Comparison of ENCODE assay signal across 8 mouse cellular contexts in the genomic region with DNA sequence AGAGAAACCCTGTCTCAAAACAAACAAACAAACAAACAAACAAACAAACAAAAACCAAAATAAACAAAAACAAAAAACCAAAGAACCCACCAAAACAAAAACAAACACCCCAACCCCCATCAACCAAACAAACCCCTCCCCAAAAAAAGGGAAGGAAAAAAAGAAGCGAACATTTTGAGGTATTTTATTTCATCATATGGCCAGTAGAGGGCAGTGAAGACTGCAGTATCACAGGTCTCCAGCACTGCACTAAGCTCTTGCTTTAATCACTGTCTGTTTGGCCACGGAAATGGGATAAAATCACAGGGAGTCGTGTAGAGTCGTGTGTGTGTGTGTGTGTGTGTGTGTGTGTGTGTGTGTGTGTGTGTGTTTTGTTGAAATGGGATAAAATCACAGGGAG. TPM values are rescaled to one million over a fixed set of nuclear protein-coding genes. Genes with fewer than 3 reads are reported as not detected.
DNase-seq lines count a peak whose midpoint lies in the region; ATAC-seq and TF ChIP-seq lines count a peak whose summit lies in the region.

No protein-coding gene starts in this region.

- H3K4me1 ChIP-seq in forebrain, embryonic 14.5 days (ENCODE audit: control insufficient read depth, insufficient read depth, low read length), result no peaks in the 10 kb centered on the region
- no peaks in the 10 kb centered on the region for H3K4me1 ChIP-seq in forebrain, embryonic 15.5 days
- H3K4me1 ChIP-seq in midbrain, embryonic 11.5 days (ENCODE audit: control insufficient read depth, insufficient read depth, low read length), result peaks cover 2% of the 10 kb centered on the region; the same call in 1 of the 2 replicates
- peaks cover 4% of the 10 kb centered on the region; the same call in 1 of the 2 replicates for H3K4me1 ChIP-seq in midbrain, embryonic 16.5 days (ENCODE audit: control insufficient read depth, insufficient read depth, low read length)
- H3K4me1 ChIP-seq in bone marrow, adult 2 months (ENCODE audit: control insufficient read depth, insufficient read depth, low read length), result peaks cover 2% of the 10 kb centered on the region; the same call in 1 of the 2 replicates

- no peak overlapping the region for H3K4me3 ChIP-seq in forebrain, embryonic 14.5 days (ENCODE audit: low read depth, low read length)
- no peak overlapping the region for H3K4me3 ChIP-seq in forebrain, embryonic 15.5 days
- no peak overlapping the region for H3K4me3 ChIP-seq in midbrain, embryonic 11.5 days (ENCODE audit: low read depth, low read length)
- H3K4me3 ChIP-seq in midbrain, embryonic 16.5 days (ENCODE audit: low read depth, low read length), result no peak overlapping the region
- H3K4me3 ChIP-seq in bone marrow, adult 2 months (replicated peaks; ENCODE audit: control insufficient read depth, low read depth, low read length), result no peak overlapping the region

- H3K27me3 ChIP-seq in forebrain, embryonic 14.5 days (replicated peaks; ENCODE audit: control insufficient read depth, insufficient read depth, low read length), result no peaks in the 10 kb centered on the region
- no peaks in the 10 kb centered on the region for H3K27me3 ChIP-seq in forebrain, embryonic 15.5 days
- H3K27me3 ChIP-seq in midbrain, embryonic 11.5 days (ENCODE audit: control insufficient read depth, insufficient read depth, low read length), result no peaks in the 10 kb centered on the region
- no peaks in the 10 kb centered on the region for H3K27me3 ChIP-seq in midbrain, embryonic 16.5 days (ENCODE audit: control insufficient read depth, insufficient read depth, low read depth, low read length)

- no peak overlapping the region for H3K4me2 ChIP-seq in forebrain, embryonic 14.5 days (ENCODE audit: low read length)
- no peak overlapping the region for H3K4me2 ChIP-seq in forebrain, embryonic 15.5 days (replicated peaks)
- H3K4me2 ChIP-seq in midbrain, embryonic 11.5 days, result no peak overlapping the region
- H3K4me2 ChIP-seq in midbrain, embryonic 16.5 days (ENCODE audit: low read length), result no peak overlapping the region

- H3K9ac ChIP-seq in forebrain, embryonic 14.5 days (ENCODE audit: low read length), result no peak overlapping the region
- H3K9ac ChIP-seq in forebrain, embryonic 15.5 days (replicated peaks), result no peak overlapping the region
- no peak overlapping the region for H3K9ac ChIP-seq in midbrain, embryonic 11.5 days (ENCODE audit: low read length)
- no peak overlapping the region for H3K9ac ChIP-seq in midbrain, embryonic 16.5 days (ENCODE audit: low read depth, low read length)

- TF ChIP-seq CTCF in bone marrow, adult 2 months (IDR thresholded peaks at IDR 0.05; ENCODE audit: control insufficient read depth, insufficient read depth, low read length), result peak; percentile 38; the same call in 1 of the 2 replicates

- H3K27ac ChIP-seq in forebrain, embryonic 14.5 days (ENCODE audit: low read depth, low read length), result no peak overlapping the region
- no peak overlapping the region for H3K27ac ChIP-seq in forebrain, embryonic 15.5 days (replicated peaks)
- H3K27ac ChIP-seq in midbrain, embryonic 11.5 days (ENCODE audit: low read depth, low read length), result no peak overlapping the region
- no peak overlapping the region for H3K27ac ChIP-seq in midbrain, embryonic 16.5 days (ENCODE audit: low read length)
- H3K27ac ChIP-seq in bone marrow, adult 2 months (ENCODE audit: control insufficient read depth, insufficient read depth, low read depth, low read length, poor library complexity), result no peak overlapping the region

- TF ChIP-seq POLR2A in bone marrow, adult 2 months (IDR thresholded peaks at IDR 0.05; ENCODE audit: borderline replicate concordance, control insufficient read depth, low read depth, low read length), result no peak

- ATAC-seq in forebrain, embryonic 14.5 days, result no peak; the same call in 1 of the 2 replicates
- no peak for ATAC-seq in forebrain, embryonic 15.5 days (replicated peaks)
- 0 out of 2 replicates have a peak, but pooled peaks have one; percentile 13 for ATAC-seq in midbrain, embryonic 11.5 days (ENCODE audit: low FRiP score)
- no peak for ATAC-seq in midbrain, embryonic 16.5 days
- ATAC-seq in monocyte, adult 5-6 weeks (replicated peaks; ENCODE audit: insufficient number of reproducible peaks, low FRiP score, low TSS enrichment, poor library complexity, severe bottlenecking), result no peak
- ATAC-seq in erythroid progenitor cell, adult 5-6 weeks (replicated peaks; ENCODE audit: low FRiP score, poor library complexity, severe bottlenecking), result no peak

- peak; percentile 87 for DNase-seq in forebrain, embryonic 14.5 days (ENCODE audit: low spot score)
- DNase-seq in midbrain, embryonic 11.5 days (ENCODE audit: low spot score, missing footprints), result peak; percentile 88
- peak; percentile 45 for DNase-seq in lung, postnatal 25 days (ENCODE audit: low spot score)

- H3K9me3 ChIP-seq in forebrain, embryonic 14.5 days (replicated peaks; ENCODE audit: control insufficient read depth, low read length), result no peaks in the 10 kb centered on the region
- H3K9me3 ChIP-seq in forebrain, embryonic 15.5 days, result no peaks in the 10 kb centered on the region
- no peaks in the 10 kb centered on the region for H3K9me3 ChIP-seq in midbrain, embryonic 11.5 days (ENCODE audit: control insufficient read depth, low read length)
- H3K9me3 ChIP-seq in midbrain, embryonic 16.5 days (replicated peaks; ENCODE audit: control insufficient read depth, low read length, poor library complexity, severe bottlenecking), result no peaks in the 10 kb centered on the region

- 10% methylated on average over 4 of the region's 4 CpGs for WGBS in forebrain, embryonic 14.5 days
- WGBS in forebrain, embryonic 15.5 days, result 3% methylated on average over 4 of the region's 4 CpGs
- 2% methylated on average over 4 of the region's 4 CpGs for WGBS in midbrain, embryonic 11.5 days
- WGBS in midbrain, embryonic 16.5 days, result 3% methylated on average over 4 of the region's 4 CpGs
- WGBS in bone marrow, adult 2 months, result under 1% methylated on average over 4 of the region's 4 CpGs

- H3K36me3 ChIP-seq in forebrain, embryonic 14.5 days (ENCODE audit: control insufficient read depth, insufficient read depth, low read length), result 0 out of 2 replicates have a peak, but pooled peaks cover 1% of the 10 kb centered on the region
- no peaks in the 10 kb centered on the region for H3K36me3 ChIP-seq in forebrain, embryonic 15.5 days
- H3K36me3 ChIP-seq in midbrain, embryonic 11.5 days (ENCODE audit: control insufficient read depth, insufficient read depth, low read length), result no peaks in the 10 kb centered on the region; the same call in 1 of the 2 replicates
- no peaks in the 10 kb centered on the region for H3K36me3 ChIP-seq in midbrain, embryonic 16.5 days (ENCODE audit: control insufficient read depth, insufficient read depth, low read length)

RNA-seq across cellular contexts. Expression of gene Tango6, which starts 4.6 kb away (rescaled TPM):
- polyA plus RNA-seq in forebrain, embryonic 14.5 days (2014; fragmentation: Nextera tagmentation; extraction: Ambion mirVana), result 2.4 and 4.4 TPM in 2 replicates
- polyA plus RNA-seq in forebrain, embryonic 15.5 days (2015; fragmentation: Nextera tagmentation; extraction: Ambion mirVana), result 4.9 and 5.5 TPM in 2 replicates
- 6.8 and 7.0 TPM in 2 replicates for polyA plus RNA-seq in midbrain, embryonic 11.5 days (2014; fragmentation: Nextera tagmentation; extraction: Ambion mirVana)
- 6.1 and 6.3 TPM in 2 replicates for polyA plus RNA-seq in midbrain, embryonic 16.5 days (2015; fragmentation: Nextera tagmentation; extraction: Ambion mirVana)
- 1.7 and 3.2 TPM in 2 replicates for polyA plus RNA-seq in bone marrow, adult 2 months (2011; ENCODE audit: insufficient read depth, insufficient read length, low replicate concordance, missing spikeins)
- 1.9 to 7.2 TPM (median 1.9 TPM) in 3 replicates for total RNA-seq in monocyte, adult 5-6 weeks (2017)
- 2.1 TPM in 1 of 2 replicates, not detected in the other for total RNA-seq in erythroid progenitor cell, adult 5-6 weeks (2015; ENCODE audit: low replicate concordance)
- 0.15 and 0.77 TPM in 2 replicates for total RNA-seq in erythroid progenitor cell, adult 5-6 weeks (2017; ENCODE audit: low replicate concordance)
